Mouse (Mus musculus) left cerebral cortex, postnatal 36 days (tissue): ENCODE data around the gene 4930435E12Rik. TPM values are rescaled to one million over a fixed set of nuclear protein-coding genes. Genes with fewer than 3 reads are reported as not detected.
A peak's percentile ranks its signal among the peaks of the same experiment; 100 is the strongest.

Experiments
- DNase-seq, 2 experiments: peaks; one replicate each; pipeline ENCODE4 v3.0.0; 2021 to 2022; ENCODE audit warnings: low spot score in 2 of 2, mixed read lengths in 1 of 2
- intact Hi-C: fragments of 180-260 bp; cut with DNase I; formaldehyde crosslinking; loops from one replicate; pipeline ENCODE4 v1.15.1; 2025
- total RNA-seq, 2 experiments: library from RNA; stranded (reverse); gene quantifications; 2 replicates each; pipeline ENCODE4 v1.2.3; 2021

Gene 4930435E12Rik
- total RNA-seq, 2 experiments from 2014 or later, result not detected

- intact Hi-C loops, result no loop called here
- DNase-seq, result no peak
Observed at GRCm38 (mm10) chr16:38772906-38773496, 55.5 kb downstream of the 4930435E12Rik start.

- no peak for DNase-seq
- intact Hi-C loops, result no loop called here
Observed at GRCm38 (mm10) chr16:38771145-38771544, 57.4 kb downstream of the 4930435E12Rik start.

- intact Hi-C loops, result no loop called here
Observed at GRCm38 (mm10) chr16:38769529-38769928, 59.0 kb downstream of the 4930435E12Rik start.

GRCm38 (mm10) chr16:38768386-38768785 is 60.2 kb downstream of the 4930435E12Rik start:
- intact Hi-C loops, result no loop called here
- DNase-seq, result no peak

More at GRCm38 (mm10) chr16:38769529-38769928, 59.0 kb downstream of the 4930435E12Rik start:
- no peak for DNase-seq

- intact Hi-C loops, result no loop called here
- peak; percentile 25 to 26 for DNase-seq
Observed at GRCm38 (mm10) chr16:38767761-38768160, 60.8 kb downstream of the 4930435E12Rik start.

GRCm38 (mm10) chr16:38766671-38767070 is 61.9 kb downstream of the 4930435E12Rik start:
- DNase-seq, result no peak
- intact Hi-C loops, result no loop called here

- intact Hi-C loops, result no loop called here
- DNase-seq, result no peak
Observed at GRCm38 (mm10) chr16:38763508-38763907, 65.0 kb downstream of the 4930435E12Rik start.

GRCm38 (mm10) chr16:38762401-38762800 is 66.1 kb downstream of the 4930435E12Rik start:
- intact Hi-C loops, result no loop called here

More at GRCm38 (mm10) chr16:38762401-38762800, 66.1 kb downstream of the 4930435E12Rik start:
- no peak for DNase-seq

Other genes starting within 250 kb of the 4930435E12Rik start
- gene Arhgap31, start 115.5 kb downstream of the 4930435E12Rik start, total RNA-seq, result 10 to 100 TPM; 15.9 to 21.5 TPM
- gene B4galt4, start 86.5 kb downstream of the 4930435E12Rik start, total RNA-seq, result 10 to 100 TPM; 19.9 to 22.9 TPM
- 1 to 10 TPM in 1 of 2 experiments, under 1 TPM in 1; 0.86 to 1.7 TPM for gene Upk1b, start 28.4 kb downstream of the 4930435E12Rik start, total RNA-seq
- 10 to 100 TPM; 35.6 to 52.0 TPM for gene Igsf11, start 63.9 kb upstream of the 4930435E12Rik start, total RNA-seq